Mouse (Mus musculus): ENCODE measurements at regions not wholly inside any gene's neighbourhood (a gene's known extent, or its start where the extent isn't known, plus 50 kb on each side); places are given as distances from the start of the nearest gene placed in this dataset.
"Not testable (repeated sequence)": the region's sequence is repeated elsewhere in the genome, so short reads cannot be mapped to it uniquely, and the experiment has no call there.

GRCm38 (mm10) chr11:91167336-91167735 lies 410.0 kb downstream of the Kif2b start:
- in situ Hi-C loops (cut with MboI, MseI) = not testable (repeated sequence)

GRCm38 (mm10) chr11:91133753-91134270 lies 443.5 kb downstream of the Kif2b start:
- in situ Hi-C loops (cut with MboI, MseI) = no loop called here

GRCm38 (mm10) chr11:91132771-91133380 lies 444.5 kb downstream of the Kif2b start:
- in situ Hi-C loops (cut with MboI, MseI) = no loop called here

- in situ Hi-C loops (cut with MboI, MseI) = no loop called here
Observed at GRCm38 (mm10) chr11:91131960-91132359, 443.8 kb upstream of the Tom1l1 start.

GRCm38 (mm10) chr11:91098186-91098585 lies 410.0 kb upstream of the Tom1l1 start:
- in situ Hi-C loops (cut with MboI, MseI) = no loop called here

GRCm38 (mm10) chr11:91097552-91097951 lies 409.4 kb upstream of the Tom1l1 start:
- in situ Hi-C loops (cut with MboI, MseI) = no loop called here

GRCm38 (mm10) chr11:91096000-91096652 lies 408.0 kb upstream of the Tom1l1 start:
- in situ Hi-C loops (cut with MboI, MseI) = no loop called here

GRCm38 (mm10) chr11:91065365-91065764 lies 377.2 kb upstream of the Tom1l1 start:
- in situ Hi-C loops (cut with MboI, MseI) = no loop called here

GRCm38 (mm10) chr11:91056966-91057597 lies 368.9 kb upstream of the Tom1l1 start:
- in situ Hi-C loops (cut with MboI, MseI) = no loop called here

- in situ Hi-C loops (cut with MboI, MseI) = no loop called here
Observed at GRCm38 (mm10) chr11:91053321-91053720, 365.2 kb upstream of the Tom1l1 start.

GRCm38 (mm10) chr11:91051646-91052045 lies 363.5 kb upstream of the Tom1l1 start:
- in situ Hi-C loops (cut with MboI, MseI) = no loop called here

- in situ Hi-C loops (cut with MboI, MseI) = loop anchor here (10.0 kb wide), 1 partner anchor 1173 kb away; no protein-coding TSS in a partner anchor
Observed at GRCm38 (mm10) chr11:91041486-91041885, 353.3 kb upstream of the Tom1l1 start.

Measured in regulatory T cell (primary cell).